Mouse (Mus musculus): Measurements from ENCODE around the gene Cldn34b3.
"Not testable (repeated sequence)": the region's sequence is repeated elsewhere in the genome, so short reads cannot be mapped to it uniquely, and the experiment has no call there.

The Cldn34b3 gene

DNA sequence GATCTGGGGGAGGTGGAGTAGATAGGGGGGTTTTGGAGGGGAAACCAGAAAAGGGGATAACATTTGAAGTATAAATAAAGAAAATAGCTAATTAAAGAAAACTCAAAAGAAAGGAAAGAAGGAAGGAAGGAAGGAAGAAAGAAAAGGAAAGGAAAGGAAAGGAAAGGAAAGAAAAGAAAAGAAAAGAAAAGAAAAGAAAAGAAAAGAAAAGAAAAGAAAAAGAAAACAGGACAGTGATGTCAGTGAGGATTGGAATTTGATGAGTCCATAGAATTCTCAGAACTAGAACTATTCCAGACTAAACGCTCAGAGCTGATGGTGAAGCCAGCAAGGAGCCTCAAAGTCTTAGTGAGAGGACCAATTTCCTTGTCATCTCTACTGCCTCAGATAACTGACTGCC is at the start of gene Cldn34b3:
Cldn34b3 (plus strand) TSS at position 301 of the 400 bp plus-strand sequence.
- DNase-seq (ENCODE audit: low spot score in 2 of 2), result not testable (repeated sequence)

Measured in heart, adult 9 months (tissue).